Mouse (Mus musculus): Measurements from ENCODE around the gene Nol4l. TPM values are rescaled to one million over a fixed set of nuclear protein-coding genes. Genes with fewer than 3 reads are reported as not detected.

Gene Nol4l
- 4.7 and 7.4 TPM in 2 replicates for total RNA-seq (2014; fragmentation: Nextera tagmentation)
- total RNA-seq (2017): 0.72 and 0.86 TPM in 2 replicates

GRCm38 (mm10) chr2:153529931-153530766 lies at the start of gene Nol4l:
Nol4l (minus strand) TSS chr2:153529971.
- ATAC-seq (replicated peaks; ENCODE audit: poor library complexity, severe bottlenecking): no peak

DNA sequence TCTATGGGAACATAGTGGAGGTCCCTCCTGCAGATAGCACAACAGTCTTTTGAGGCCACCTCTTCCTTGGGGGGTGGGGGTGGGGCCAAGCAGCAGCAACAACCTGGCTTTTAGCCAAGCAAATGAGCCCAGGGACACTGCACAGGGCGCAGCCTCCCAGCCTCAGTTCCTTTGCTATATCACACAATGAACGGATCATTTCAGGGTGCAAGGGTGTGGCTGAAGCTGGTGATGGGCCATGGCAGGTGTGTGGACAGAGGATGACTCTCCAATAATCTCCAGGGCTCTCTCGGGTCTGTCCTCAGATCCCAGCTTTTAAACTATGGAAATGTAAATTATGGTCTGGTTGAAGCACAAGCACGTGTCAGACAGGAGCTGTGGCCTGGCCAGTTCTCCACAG lies 47.4 kb upstream of the Nol4l start:
- no peak for ATAC-seq (replicated peaks; ENCODE audit: poor library complexity, severe bottlenecking)

- ATAC-seq (replicated peaks; ENCODE audit: poor library complexity, severe bottlenecking): no peak
Measured at GRCm38 (mm10) chr2:153576150-153576549, 46.4 kb upstream of the Nol4l start.

GRCm38 (mm10) chr2:153575554-153575953 lies 45.8 kb upstream of the Nol4l start:
- no peak for ATAC-seq (replicated peaks; ENCODE audit: poor library complexity, severe bottlenecking)

GRCm38 (mm10) chr2:153573101-153573500 lies 43.3 kb upstream of the Nol4l start:
- ATAC-seq (replicated peaks; ENCODE audit: poor library complexity, severe bottlenecking): 0 out of 2 replicates have a peak, but pooled peaks have one; percentile 20

DNA sequence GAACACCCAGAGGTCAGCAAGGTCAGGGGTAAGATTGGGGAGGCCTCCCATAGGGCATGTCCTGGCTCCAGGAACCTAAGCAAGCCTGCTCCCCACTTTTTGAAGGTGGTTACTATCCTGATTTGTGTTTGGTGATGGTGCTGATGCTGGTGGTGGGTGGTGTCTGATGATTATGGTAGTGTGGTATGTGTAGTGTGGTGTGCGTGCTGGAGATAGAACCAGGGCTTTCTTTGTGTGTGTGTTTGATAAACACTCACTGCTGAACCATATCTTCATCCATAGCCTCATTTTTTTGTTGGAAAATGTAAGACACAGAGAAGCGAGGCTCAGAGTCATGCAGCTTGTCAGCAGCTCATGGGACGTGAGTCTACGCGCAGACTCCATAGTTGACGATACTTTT lies 38.8 kb upstream of the Nol4l start:
- no peak for ATAC-seq (replicated peaks; ENCODE audit: poor library complexity, severe bottlenecking)

DNA sequence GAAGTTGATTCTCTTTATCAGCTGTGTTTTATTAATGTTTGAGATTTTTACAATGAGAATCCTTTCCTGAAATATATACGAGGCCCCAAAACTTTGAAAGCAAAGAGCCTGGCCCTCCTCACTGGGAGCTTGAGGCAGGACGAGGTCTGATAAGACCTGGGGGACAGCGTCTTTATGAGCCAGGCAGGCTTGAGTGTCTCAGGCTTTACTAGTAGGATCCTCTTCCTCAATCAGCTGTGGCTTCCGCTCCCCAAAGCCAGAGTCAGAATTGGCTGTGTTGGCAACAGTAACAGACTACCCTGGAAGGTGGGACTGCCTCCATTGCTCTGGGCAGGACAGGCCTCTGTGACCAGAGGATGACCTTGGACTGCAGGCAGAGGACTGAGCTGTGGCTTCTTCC lies 38.2 kb upstream of the Nol4l start:
- peak; percentile 40 for ATAC-seq (replicated peaks; ENCODE audit: poor library complexity, severe bottlenecking)

DNA sequence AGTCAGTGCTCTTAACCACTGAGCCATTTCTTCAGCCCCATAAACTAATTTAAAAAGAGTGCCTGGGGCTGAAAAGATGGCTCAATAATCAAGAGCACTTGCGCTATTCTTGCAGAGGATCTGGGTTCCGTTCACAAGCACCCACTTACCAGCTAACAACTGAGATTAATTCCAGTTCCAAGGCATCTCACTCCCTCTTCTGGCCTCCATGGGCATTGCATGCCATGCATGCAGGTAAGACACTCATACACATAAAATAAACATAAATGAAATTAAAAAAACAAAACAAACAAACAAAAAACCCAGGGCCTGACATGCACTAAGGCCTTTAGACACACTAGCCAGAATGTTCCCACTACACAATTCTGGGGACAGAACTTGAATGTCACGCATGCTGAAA lies 34.6 kb upstream of the Nol4l start:
- ATAC-seq (replicated peaks; ENCODE audit: poor library complexity, severe bottlenecking): no peak

- ATAC-seq (replicated peaks; ENCODE audit: poor library complexity, severe bottlenecking): peak; percentile 7
Measured at GRCm38 (mm10) chr2:153561564-153561963, 31.8 kb upstream of the Nol4l start.

GRCm38 (mm10) chr2:153560664-153561541 lies 31.1 kb upstream of the Nol4l start:
- peak; percentile 59 for ATAC-seq (replicated peaks; ENCODE audit: poor library complexity, severe bottlenecking)

DNA sequence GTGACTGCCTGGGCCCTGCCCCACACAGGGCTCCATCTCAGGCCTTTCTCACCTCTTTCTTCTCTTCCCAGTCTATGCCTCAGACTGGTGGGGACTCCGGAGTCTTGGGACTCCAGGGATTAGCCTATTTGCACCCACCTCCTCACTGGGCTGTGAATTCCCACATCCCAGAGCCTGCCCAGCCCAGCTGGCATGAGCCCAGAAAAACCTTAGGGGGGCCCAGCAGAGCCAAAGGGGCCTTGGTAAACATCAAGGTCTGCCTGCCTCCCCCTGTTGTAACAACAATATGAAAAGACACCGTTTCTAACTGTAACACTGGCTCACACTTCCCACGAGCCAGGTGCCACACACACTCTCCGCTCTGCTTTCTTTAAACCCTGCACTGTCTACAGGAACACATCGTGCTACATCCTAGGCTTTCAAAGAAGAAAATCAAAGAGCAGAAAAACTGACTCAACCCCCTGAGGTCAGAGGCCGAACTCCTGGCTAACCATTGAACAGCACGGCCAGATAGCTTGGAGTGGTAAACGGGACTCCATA lies 29.9 kb upstream of the Nol4l start:
- ATAC-seq (replicated peaks; ENCODE audit: poor library complexity, severe bottlenecking): no peak

DNA sequence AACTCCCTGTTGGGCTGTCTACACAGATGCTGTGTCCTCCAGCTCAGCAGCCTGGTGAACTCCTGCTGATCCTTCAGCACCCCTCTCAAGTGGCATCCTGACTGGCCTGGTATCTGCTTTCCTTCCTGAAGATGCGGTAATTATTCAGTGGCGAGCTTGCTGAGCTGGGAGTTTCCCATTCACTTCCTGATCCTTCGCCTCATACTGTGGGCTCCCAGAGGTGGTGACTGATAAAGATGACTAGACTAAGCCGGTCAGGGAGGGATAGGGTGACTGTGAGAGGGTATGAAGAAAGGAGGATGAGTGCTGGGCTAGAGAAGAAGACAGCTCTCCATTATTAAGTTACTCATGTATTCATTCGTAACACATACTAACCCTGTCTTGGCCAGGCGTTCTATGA lies 28.7 kb upstream of the Nol4l start:
- no peak for ATAC-seq (replicated peaks; ENCODE audit: poor library complexity, severe bottlenecking)

DNA sequence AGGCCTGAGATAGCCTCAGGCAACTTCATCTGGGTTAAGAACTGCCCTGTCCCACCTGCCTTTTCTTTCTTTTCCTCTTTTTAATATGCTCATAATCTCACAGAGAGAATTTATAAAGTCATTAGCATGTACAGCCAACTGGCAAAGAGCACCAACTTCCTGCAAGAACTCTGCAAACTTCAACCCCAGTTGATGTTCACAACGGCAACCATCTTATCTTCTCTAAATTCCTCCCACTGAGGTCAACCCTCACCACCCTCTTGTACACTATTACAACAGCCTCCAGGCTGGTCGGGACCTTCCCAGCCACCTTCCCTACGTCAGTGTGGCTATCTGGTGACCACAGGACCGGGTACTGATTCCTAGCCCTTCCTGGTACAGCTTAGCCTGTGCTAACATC lies 27.5 kb upstream of the Nol4l start:
- ATAC-seq (replicated peaks; ENCODE audit: poor library complexity, severe bottlenecking): peak; percentile 30

- ATAC-seq (replicated peaks; ENCODE audit: poor library complexity, severe bottlenecking): no peak
Measured at GRCm38 (mm10) chr2:153556208-153556607, 26.4 kb upstream of the Nol4l start.

DNA sequence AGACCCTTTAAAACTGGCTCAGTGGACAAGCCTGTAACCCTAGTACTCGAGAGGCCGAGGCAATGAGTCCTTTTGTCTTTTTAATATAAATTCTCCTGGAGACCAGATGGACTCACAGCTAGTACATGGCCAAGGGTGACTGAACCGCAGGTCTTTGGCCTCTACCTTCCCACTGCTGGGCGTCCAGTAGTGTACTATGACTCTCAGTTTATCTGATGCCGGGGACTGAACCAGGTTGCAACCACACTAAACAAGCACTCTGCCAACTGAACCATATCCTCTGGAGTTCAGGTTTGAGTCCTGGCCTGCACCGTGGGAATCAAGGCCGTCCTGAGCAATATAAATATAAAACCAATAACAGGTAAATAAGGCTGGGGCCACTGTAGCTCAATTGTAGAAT lies 24.8 kb upstream of the Nol4l start:
- ATAC-seq (replicated peaks; ENCODE audit: poor library complexity, severe bottlenecking): no peak

DNA sequence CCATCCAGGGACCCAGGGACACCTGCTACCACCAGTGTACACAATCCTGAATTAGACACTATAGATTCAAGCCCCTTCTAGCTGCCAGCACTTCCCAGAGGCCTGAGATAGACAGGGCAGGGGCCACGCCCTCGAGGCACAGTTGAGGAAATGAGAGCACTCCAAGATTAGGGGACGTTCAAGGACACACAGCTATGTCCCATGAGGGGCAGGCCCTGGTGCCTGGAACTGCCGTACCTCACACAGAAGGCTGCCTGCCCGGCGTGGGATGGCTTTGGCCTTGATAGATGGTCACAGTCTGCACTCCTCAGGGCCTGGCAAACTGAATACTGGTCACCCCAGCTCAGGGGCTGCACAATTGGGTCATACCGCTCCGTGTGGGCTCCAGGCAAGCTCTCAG lies 19.7 kb upstream of the Nol4l start:
- peak; percentile 74 for ATAC-seq (replicated peaks; ENCODE audit: poor library complexity, severe bottlenecking)

DNA sequence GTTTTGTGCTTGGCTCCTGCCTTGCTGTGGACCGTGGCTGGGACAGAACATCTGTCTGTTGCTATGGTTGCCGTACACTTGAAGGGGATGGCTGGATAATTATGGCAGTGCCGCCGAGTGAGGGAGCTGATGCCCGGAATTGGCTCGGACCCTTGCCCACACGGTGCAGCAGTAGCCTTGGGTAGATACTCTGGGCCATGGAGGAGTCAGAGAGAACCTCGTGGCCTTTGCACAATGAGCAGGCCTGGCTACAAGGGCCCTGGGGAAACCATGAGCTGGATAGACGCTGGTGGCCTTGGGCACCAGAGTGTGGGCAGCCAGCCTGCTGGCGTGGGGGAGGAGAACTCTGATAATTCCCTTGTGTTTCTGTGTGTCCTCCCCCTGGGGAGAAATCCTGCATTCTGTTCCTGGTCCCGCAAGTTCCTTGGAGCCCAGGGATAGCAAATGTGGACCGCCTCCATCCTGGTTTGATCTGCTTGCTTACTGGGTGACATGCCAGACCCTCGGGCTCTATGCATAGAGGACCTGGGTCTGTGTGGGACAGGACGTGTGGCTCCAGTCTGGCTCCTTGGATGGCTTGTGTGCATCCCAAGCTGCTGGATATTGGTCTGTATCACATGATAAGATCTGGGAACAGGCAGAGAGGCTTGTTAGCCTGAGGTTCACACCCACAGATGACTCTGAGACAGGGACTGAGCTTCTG lies 18.6 kb upstream of the Nol4l start:
- no peak for ATAC-seq (replicated peaks; ENCODE audit: poor library complexity, severe bottlenecking)

- no peak for ATAC-seq (replicated peaks; ENCODE audit: poor library complexity, severe bottlenecking)
Measured at GRCm38 (mm10) chr2:153547633-153548032, 17.9 kb upstream of the Nol4l start.

GRCm38 (mm10) chr2:153546972-153547371 lies 17.2 kb upstream of the Nol4l start:
- no peak for ATAC-seq (replicated peaks; ENCODE audit: poor library complexity, severe bottlenecking)

- ATAC-seq (replicated peaks; ENCODE audit: poor library complexity, severe bottlenecking): no peak
Measured at GRCm38 (mm10) chr2:153546471-153546870, 16.7 kb upstream of the Nol4l start.
